Mouse (Mus musculus): ENCODE data around the gene Gper1. TPM values are rescaled to one million over a fixed set of nuclear protein-coding genes. Genes with fewer than 3 reads are reported as not detected.

Gper1 gene
- polyA plus RNA-seq, 1 experiment = 2.7 TPM

DNA sequence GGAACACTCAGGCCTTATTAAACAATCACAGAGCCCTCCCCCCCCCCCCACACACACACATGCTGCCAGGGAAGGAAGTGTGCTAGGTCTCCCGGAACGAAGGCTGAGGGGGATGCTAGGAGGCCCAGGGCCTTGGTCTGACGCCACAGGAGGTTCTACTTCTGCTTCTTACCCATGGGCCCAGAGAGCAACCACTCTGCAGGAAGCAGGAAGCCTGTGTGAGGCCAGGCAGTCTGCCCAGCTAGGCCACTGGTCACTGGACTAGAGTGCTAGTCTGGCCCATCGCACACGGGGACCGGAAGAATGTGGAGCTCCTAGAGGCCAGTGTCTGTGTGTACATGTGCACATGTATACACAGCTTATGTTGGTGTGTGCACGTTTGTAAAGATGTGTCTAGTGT lies 14.4 kb upstream of the Gper1 start:
- DNase-seq = no peak
- WGBS = 48% methylated on average over 7 of the region's 7 CpGs
- TF ChIP-seq POLR2A (IDR thresholded peaks at IDR 0.05; ENCODE audit: borderline replicate concordance, extremely low read depth, low read depth, low read length) (no peak), CTCF (IDR thresholded peaks at IDR 0.05; ENCODE audit: insufficient read depth, low read length) (no peak)
- Histone ChIP-seq H3K4me1 (ENCODE audit: control insufficient read depth, insufficient read depth, low read length) (peaks cover 17% of the 10 kb centered on the region), H3K4me3 (replicated peaks; ENCODE audit: extremely low read depth, low read depth, low read length) (no peak overlapping the region)

DNA sequence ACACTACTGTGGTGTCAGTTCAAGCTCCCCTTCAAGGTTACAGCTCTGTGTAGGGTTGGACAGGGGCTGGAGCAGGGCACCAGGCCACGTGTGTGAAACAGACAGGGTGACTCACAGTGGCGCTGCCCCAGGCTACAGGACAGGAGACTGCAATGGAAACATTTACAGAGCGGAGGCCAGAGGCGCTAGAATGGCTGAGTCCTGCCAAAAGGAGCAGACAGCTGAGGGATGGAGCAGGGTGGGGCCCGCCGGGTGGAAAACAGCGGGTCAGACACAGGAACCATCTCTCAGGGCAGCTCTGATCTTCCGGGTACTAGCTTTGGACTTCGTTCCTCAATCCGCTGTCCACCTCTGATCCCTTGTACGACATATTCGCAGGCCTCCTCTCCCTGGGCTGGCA lies 13.5 kb upstream of the Gper1 start:
- no peak for DNase-seq
- TF ChIP-seq CTCF (IDR thresholded peaks at IDR 0.05; ENCODE audit: insufficient read depth, low read length) (no peak), POLR2A (IDR thresholded peaks at IDR 0.05; ENCODE audit: borderline replicate concordance, extremely low read depth, low read depth, low read length) (no peak)
- WGBS = 31% methylated on average over 12 of the region's 12 CpGs
- H3K4me1 ChIP-seq (ENCODE audit: control insufficient read depth, insufficient read depth, low read length) = peaks cover 17% of the 10 kb centered on the region
- no peak overlapping the region for H3K4me3 ChIP-seq (replicated peaks; ENCODE audit: extremely low read depth, low read depth, low read length)

DNA sequence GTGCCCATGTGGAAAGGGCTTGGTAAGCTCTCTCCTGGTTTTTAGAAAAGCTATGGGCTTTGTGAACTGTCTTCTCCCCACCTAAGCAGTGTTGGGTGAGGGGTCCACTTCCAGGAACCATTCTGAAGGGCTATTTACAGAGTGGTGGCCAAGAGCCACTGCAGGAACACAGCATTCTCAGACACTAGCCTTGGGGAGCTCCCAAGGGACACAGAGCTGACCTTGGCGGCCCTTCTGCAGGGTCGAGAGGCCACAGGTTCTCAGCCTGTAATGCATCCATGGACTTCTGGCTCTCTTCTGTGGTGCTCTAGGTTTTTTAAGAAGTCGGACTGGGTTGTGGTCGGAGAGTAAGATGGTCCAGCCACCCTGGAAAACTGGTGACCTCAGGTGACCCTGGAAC lies 12.9 kb upstream of the Gper1 start:
- 87% methylated on average over 4 of the region's 4 CpGs for WGBS
- no peak for DNase-seq
- Histone ChIP-seq H3K4me1 (ENCODE audit: control insufficient read depth, insufficient read depth, low read length) (peaks cover 17% of the 10 kb centered on the region), H3K4me3 (replicated peaks; ENCODE audit: extremely low read depth, low read depth, low read length) (no peak overlapping the region)
- TF ChIP-seq CTCF (IDR thresholded peaks at IDR 0.05; ENCODE audit: insufficient read depth, low read length) (no peak), POLR2A (IDR thresholded peaks at IDR 0.05; ENCODE audit: borderline replicate concordance, extremely low read depth, low read depth, low read length) (no peak)

DNA sequence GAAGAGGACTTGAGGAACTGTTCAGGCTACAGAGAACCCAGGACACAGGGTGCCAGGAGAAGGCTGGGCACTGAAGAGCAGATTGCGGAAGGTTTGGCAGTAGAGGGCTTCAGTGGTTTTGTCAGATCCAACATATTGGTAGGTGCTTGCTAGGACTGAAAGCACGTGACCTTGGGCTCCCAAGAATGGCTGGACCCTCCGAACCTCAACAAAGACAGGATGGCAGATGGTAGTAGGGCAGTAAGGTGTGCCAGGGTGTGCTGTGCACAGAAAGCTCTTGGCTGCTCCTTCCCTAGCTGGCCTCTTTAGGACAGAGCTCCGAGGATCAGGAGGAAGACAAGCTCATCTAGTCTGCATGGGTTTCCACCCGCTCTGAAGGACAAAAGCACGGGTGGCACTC lies 11.8 kb upstream of the Gper1 start:
- no peak for DNase-seq
- TF ChIP-seq POLR2A (IDR thresholded peaks at IDR 0.05; ENCODE audit: borderline replicate concordance, extremely low read depth, low read depth, low read length) (no peak), CTCF (IDR thresholded peaks at IDR 0.05; ENCODE audit: insufficient read depth, low read length) (no peak)
- WGBS = 88% methylated on average over 6 of the region's 6 CpGs
- Histone ChIP-seq H3K4me1 (ENCODE audit: control insufficient read depth, insufficient read depth, low read length) (peaks cover 15% of the 10 kb centered on the region), H3K4me3 (replicated peaks; ENCODE audit: extremely low read depth, low read depth, low read length) (no peak overlapping the region)

DNA sequence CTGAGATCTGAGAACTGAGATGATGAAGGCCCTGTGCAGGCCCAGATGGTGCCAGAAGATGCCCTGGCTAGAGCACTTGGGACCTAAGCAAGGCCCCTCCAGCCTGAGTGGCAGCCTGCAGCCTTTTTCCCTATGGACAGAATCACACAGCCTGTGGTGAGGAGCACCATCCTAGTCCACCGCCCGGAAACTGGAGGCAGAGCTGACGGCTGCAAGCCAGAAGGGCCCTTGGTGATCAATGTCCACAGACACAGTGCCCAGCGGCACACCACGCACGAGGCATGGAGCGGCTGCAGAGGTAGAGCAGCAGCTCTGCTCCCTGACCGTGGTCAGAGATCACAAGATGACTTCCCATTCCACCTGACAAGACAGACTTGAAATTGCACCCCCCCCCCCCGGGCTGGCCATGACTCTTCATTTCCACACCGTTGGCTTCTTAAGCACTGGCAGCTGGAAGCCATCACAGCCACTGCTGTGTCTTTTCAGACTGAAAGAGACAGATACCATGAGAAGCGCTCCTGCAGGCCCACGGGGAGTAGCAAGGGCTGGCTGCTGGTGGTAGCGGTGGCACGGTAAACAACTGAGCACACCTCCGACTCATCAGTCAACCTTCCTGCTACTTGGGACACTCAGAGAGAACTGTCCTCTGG lies 11.2 kb upstream of the Gper1 start:
- 81% methylated on average over 15 of the region's 15 CpGs for WGBS
- no peak overlapping the region for H3K4me3 ChIP-seq (replicated peaks; ENCODE audit: extremely low read depth, low read depth, low read length)
- peaks cover 15% of the 10 kb centered on the region for H3K4me1 ChIP-seq (ENCODE audit: control insufficient read depth, insufficient read depth, low read length)
- DNase-seq = no peak
- TF ChIP-seq CTCF (IDR thresholded peaks at IDR 0.05; ENCODE audit: insufficient read depth, low read length) = no peak

DNA sequence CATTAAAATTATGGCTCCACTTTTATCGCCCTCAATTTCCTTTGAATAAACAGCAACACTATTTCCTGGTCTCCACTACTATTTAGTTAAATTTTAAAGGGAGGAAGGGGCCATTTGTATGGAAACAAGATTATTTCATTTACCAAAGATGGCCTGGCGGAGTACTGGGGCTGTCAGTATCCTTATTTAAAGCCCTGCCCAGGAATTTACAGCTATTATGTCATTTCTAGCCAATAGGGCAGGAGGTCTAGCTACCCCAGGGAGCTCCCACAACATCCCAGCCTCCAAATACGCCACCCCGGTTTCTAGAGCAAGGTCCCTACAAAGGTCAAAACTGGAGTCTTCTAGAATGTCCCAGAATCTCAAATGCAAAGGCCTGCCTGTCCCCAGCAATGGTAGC lies 9.4 kb upstream of the Gper1 start:
- 75% methylated on average over 4 of the region's 4 CpGs for WGBS
- TF ChIP-seq CTCF (IDR thresholded peaks at IDR 0.05; ENCODE audit: insufficient read depth, low read length) (no peak), POLR2A (IDR thresholded peaks at IDR 0.05; ENCODE audit: borderline replicate concordance, extremely low read depth, low read depth, low read length) (no peak)
- no peak for DNase-seq
- H3K4me3 ChIP-seq (replicated peaks; ENCODE audit: extremely low read depth, low read depth, low read length) = no peak overlapping the region
- peaks cover 12% of the 10 kb centered on the region for H3K4me1 ChIP-seq (ENCODE audit: control insufficient read depth, insufficient read depth, low read length)

DNA sequence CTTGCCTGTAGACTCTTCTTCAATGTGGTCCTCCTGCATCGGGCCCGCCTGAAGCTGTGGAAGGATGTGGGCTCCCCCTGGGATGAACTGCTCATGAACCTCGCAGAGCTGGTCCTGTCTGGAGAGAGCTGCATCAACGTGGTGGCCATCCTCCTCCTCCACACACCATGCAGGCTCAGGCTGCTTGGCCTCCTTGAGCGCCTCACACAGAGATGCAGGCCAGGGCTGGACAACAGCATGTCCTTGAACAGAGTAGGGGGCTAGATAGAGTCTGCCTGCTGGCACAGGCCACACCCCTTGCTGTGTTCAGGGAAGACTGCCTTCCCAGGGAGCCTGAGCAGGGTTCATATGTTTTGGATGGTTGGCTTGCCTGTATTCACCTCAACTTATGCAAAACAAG lies 8.0 kb upstream of the Gper1 start:
- TF ChIP-seq POLR2A (IDR thresholded peaks at IDR 0.05; ENCODE audit: borderline replicate concordance, extremely low read depth, low read depth, low read length) (no peak), CTCF (IDR thresholded peaks at IDR 0.05; ENCODE audit: insufficient read depth, low read length) (no peak)
- DNase-seq = no peak
- 92% methylated on average over 5 of the region's 5 CpGs for WGBS
- no peaks in the 10 kb centered on the region for H3K4me1 ChIP-seq (ENCODE audit: control insufficient read depth, insufficient read depth, low read length)
- no peak overlapping the region for H3K4me3 ChIP-seq (replicated peaks; ENCODE audit: extremely low read depth, low read depth, low read length)

DNA sequence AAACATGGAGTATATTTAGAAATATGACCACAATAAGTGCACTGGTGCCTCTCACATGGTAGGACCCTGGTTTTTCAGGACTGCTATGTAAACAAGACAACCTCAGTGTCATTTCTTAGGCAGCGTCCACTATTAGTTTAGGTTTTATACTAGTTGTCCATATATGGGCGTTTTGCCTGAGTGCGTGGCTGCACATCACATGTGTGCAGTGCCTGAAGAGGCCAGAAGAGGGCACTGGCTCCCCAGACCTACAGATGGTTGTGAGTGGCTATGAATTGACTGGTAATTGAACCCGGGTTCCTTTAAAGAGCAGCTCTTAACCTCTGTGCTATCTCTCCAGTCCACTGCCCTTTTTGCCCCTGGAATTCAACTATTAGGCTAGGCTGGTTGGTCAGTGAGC lies 6.0 kb upstream of the Gper1 start:
- 97% methylated on average over 4 of the region's 4 CpGs for WGBS
- no peak for TF ChIP-seq POLR2A (IDR thresholded peaks at IDR 0.05; ENCODE audit: borderline replicate concordance, extremely low read depth, low read depth, low read length)
- TF ChIP-seq CTCF (IDR thresholded peaks at IDR 0.05; ENCODE audit: insufficient read depth, low read length) = peak; percentile 29; the same call in 1 of the 2 replicates
- no peaks in the 10 kb centered on the region for H3K4me1 ChIP-seq (ENCODE audit: control insufficient read depth, insufficient read depth, low read length)
- H3K4me3 ChIP-seq (replicated peaks; ENCODE audit: extremely low read depth, low read depth, low read length) = no peak overlapping the region
- no peak for DNase-seq

DNA sequence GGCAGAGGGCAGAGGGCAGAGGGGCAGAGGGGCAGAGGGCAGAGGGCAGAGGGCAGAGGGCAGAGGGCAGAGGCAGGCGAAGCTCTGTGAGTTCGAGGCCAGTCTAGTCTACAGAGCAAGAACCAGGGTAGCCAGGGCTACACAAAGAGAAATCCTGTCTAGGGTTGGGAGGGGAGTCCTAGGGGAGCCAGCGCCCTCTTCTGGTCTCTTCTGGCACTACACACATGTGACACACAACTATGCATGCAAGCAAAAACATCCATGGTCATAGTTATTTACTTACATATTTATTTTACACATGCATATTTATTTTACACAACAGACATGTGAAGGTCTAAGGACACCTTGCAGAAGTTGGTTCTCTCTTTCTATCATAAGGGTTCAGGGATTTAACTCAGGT lies 5.5 kb upstream of the Gper1 start:
- Histone ChIP-seq H3K4me3 (replicated peaks; ENCODE audit: extremely low read depth, low read depth, low read length) (no peak overlapping the region), H3K4me1 (ENCODE audit: control insufficient read depth, insufficient read depth, low read length) (no peaks in the 10 kb centered on the region)
- WGBS = 94% methylated on average over 3 of the region's 3 CpGs
- TF ChIP-seq CTCF (IDR thresholded peaks at IDR 0.05; ENCODE audit: insufficient read depth, low read length) (no peak), POLR2A (IDR thresholded peaks at IDR 0.05; ENCODE audit: borderline replicate concordance, extremely low read depth, low read depth, low read length) (no peak)
- no peak for DNase-seq

DNA sequence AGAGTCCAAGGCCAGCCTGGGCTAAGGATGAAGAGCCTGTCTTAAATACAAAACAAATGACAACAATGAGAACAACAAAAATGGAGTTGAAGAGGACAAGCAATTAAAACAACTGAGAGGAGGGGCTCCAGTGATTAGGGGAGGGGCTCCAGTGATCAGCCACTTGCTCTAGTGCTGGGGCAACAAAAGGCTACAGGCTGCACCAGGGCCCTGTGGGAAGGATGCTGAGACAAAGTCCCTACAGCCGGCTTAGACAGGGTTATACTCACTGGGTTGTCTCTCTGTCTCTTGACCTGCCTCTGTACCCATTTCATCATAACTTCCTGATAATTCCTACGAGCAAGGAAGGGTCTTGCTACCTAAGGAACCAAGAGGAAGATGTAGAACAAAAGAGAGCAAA lies 4.8 kb upstream of the Gper1 start:
- H3K4me1 ChIP-seq (ENCODE audit: control insufficient read depth, insufficient read depth, low read length) = no peaks in the 10 kb centered on the region
- no peak overlapping the region for H3K4me3 ChIP-seq (replicated peaks; ENCODE audit: extremely low read depth, low read depth, low read length)
- 58% methylated on average over 2 of the region's 2 CpGs for WGBS
- TF ChIP-seq CTCF (IDR thresholded peaks at IDR 0.05; ENCODE audit: insufficient read depth, low read length) = no peak
- TF ChIP-seq POLR2A (IDR thresholded peaks at IDR 0.05; ENCODE audit: borderline replicate concordance, extremely low read depth, low read depth, low read length) = no peak
- no peak for DNase-seq

All from lung, adult 2 months (tissue).